Mouse (Mus musculus) ES-CJ7 (cell line): ENCODE measurements around the gene Msl2.

Source experiments
- DNase-seq: peaks from one replicate; pipeline ENCODE4 v3.0.0; 2011; ENCODE audit warnings: low read depth, low spot score

Msl2 gene

DNA sequence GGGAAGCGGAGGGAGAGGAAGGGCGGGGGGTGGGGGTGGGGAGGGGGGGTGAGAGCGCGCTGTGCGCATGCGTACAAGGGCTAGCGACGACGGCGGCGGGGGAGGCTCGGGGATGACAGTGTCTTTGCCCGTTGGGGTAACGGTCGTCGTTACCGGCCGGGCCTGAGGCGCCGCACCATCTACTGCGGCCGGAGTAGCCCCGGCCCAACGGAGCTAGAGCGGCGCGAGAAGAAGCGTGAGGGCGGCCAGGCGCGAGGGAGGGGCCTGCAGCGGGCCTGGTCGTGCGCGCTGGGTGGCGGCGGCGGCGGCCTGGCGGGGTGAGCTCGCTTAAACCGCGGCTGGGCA, at the start of gene Msl2:
TSS of gene Msl2 (plus strand) at position 115 of the 345 bp plus-strand sequence.
- no peak for DNase-seq

DNA sequence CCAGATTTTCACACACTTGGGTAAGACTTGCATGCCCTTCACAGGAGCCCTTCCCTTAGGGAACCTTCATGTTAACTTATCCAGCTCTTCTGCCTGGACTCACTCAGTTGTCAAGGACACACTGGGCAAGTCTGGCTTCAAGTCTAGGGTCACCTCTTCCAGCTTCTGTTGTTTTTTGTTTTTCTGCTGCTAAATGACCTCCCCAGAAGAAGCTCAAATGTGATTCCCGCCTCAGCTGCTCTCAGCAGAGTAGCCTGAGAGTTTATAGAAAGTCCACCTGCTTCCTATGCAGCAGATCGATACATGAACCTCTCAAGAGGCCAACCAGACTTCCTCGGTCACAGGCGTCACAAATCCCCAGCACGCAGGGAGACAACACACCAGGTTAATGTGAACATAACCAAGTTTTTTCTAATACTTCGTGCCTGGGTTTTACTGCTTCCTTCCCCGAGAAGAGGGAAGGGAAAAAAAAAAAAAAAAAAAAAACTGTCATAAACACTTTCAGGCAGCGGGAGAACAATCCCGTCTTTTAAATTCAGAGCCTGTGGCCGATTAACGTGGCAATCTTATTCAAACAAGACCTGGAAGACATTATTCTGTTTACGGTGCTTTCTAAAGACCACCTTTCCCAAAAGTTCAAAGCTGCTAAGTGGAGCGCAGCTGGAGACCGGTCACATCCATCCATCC, 40.0 kb upstream of the Msl2 start:
- DNase-seq: no peak

DNA sequence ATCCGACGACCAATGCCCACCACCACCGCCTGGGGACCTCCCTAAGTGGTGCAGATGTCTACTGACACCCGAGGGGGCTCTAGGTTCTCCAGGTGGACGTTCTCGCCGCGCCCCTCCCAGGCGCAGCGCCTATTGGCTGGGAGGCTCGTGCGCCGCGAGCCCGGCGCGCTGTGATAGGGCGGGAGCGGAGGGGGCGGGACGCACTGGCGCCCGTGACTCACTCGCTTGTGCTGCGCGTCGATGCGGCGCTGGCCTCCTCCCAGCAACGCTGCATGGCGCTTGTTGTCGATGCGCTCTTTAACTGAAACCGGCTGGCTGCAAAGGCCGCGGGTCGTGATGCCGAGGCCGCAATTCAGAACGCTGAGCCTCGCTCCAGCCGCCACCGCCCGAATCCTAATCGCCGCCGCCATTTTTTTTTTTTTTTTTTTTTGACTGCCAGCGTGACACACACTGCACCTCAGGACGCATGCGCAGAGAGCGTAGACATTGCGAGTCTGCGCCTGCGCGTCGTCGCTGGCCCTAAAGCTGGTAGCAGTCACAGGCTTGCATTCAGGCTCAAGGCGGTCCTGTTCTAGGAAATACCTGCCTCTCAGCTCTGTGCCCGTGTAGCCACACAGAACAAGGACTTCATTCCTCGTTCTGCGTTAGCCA, 39.3 kb upstream of the Msl2 start, which contains the start of gene Pccb:
TSS of gene Pccb (minus strand) at position 451 of the 651 bp plus-strand sequence.
- DNase-seq: peak; percentile 98

DNA sequence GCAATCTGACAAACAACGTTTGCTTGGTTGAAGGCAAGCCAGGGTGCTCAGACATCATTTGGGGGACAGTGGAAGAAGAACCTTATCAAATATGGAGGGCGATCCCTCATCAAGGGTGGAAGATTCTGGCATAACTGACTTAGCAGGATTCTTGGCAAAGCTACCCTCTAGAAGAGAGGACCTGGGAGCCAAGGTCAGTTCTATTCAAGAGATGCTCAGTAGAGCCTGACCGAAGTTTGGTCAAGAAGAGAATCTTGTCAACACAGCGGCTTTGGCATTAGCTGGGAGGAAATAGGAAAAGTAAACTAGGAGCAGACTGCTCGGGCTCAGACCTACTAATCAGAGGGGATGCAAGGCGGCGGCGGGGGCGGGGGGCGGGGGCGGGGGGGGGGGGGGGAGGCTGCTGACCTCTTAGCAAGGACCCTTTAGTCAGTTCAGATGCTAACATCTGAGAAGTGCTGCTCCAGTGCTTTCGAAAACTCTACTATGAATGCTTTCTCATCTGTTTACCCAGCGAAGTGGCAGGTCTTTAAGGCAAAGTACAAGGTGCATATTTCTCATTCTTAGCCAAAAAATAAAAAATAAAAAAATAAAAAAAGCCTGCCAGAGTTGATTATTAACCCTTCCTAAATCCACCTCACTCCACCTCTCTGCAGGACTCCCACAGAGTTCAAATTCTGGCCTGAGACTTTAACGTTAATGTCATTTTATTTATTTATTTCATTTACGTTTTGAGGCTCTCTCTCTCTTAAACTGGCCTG, 37.9 kb upstream of the Msl2 start:
- no peak for DNase-seq

DNA sequence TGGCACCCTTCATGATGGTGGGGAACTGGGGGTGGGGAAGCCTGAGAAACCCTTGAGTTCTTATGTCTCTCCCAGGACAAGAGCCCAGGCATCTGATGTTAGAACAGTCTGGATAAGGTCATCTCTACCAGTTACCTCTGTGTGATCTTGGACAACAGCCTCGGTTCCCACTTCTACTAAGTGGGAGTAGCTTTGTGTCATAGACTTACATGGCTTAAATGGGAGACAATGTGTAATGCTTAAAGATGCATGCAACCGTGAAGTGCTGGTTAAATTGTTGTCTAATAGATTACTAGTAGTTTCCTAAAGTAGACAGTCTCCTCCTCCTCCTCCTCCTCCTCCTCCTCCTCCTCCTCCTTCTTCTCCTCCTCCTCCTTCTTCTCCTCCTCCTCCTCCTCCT, 37.0 kb upstream of the Msl2 start:
- no peak for DNase-seq

DNA sequence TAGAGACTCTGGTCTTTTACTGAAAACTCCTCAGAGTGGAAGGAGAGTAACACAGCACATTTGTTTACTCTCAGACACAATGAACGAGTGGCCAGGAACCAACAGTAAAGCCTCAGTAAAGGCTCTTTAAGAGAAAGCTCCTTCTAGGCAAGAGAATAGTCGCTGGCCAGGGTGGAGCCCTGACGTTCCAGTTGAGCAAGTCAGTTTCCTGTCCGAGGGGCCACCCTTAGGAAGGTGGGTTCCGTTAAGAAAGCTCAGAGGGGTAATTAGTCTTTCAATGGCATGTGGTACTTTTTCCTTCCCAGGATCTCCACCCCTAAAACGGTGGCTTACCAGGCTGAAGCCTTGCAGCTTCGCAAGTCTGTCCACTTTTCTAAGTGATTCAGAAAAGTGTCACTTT, 36.5 kb upstream of the Msl2 start:
- no peak for DNase-seq

DNA sequence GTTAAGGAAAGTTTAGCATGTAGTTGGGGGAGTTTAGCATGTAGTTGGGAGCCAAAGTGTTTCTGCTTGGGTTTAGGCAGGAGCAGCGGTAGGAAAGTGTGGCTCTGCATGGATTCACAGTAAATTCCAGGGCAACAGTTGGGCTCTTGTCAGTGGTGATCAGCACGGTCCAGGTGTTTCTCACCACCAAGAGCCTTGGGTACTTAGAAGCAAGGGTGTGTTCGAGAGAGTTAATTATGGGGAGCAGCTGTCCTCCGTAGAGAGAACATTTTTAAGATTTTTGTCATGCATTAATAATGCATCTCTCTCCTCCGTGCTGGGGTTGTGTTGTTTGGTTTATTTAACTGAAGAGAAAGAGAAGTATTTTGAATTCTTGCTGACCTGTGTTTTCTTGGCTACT, 35.3 kb upstream of the Msl2 start:
- no peak for DNase-seq

DNA sequence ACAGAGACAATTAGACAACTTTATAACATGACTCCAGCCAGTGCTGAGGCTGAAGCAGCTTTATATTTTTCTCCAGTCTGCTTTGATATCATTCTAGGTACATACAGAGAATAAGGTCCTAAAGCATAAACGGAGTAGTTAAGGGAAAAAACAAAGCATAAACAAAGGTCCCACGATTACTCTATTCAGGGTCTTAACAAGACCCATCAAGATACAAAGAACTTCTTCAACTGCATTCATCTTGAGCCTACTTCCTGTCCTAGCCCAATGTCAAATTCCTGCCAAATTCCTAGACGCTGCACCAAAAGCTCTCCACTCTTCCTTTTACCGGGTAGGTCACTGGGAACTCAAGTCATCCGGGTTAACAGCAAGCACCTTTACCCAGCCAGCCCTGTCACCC, 32.4 kb upstream of the Msl2 start:
- peak; percentile 95 for DNase-seq

DNA sequence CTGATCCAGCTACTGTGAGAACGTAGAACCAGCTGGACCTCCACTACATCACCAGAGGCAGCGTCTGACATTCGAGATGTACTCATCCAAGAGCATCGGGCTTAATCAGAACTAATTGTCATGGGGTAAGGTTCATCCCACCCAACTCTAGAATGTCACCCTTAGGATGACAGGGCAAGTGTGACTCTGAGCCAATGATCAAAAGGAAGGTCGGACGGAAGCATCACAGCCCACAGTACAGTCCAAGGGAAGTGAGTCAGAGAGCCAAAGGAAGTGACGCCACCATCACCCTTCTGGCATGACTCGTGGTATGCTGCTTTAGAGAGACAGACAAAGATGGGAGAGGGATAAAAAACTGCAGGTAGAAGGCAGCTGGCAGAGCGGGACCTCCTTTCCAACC, 31.7 kb upstream of the Msl2 start:
- DNase-seq: peak; percentile 88

DNA sequence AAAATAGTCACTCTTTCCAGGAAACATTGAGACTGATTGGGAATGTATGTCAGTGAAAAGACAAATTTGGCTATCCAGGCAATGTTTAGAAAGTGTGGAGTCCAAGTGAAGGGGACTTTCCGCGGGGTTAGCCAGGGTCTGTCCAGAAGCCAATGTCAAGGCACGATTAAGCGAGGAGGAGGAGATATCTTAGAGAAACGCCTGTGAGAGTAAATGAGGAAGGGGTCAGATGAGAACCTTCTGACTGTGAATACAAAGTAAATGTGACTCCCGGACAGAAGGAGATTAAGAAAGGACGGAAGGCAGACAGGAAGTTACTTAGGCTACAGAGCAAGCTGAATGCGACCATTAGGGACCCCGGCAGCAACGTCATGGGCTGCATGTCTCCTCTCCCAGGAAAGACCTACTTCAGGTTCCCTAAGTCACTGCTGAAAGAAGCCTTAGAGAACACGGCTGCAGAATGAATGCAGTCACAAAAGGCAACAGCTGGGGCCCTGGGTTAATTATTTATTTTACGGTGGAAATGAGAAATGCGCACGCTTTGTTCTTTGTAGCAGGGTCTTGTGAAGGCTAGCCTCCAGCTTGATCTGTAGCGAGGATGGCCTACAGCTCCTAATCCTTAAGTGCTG, 28.1 kb upstream of the Msl2 start:
- no peak for DNase-seq

DNA sequence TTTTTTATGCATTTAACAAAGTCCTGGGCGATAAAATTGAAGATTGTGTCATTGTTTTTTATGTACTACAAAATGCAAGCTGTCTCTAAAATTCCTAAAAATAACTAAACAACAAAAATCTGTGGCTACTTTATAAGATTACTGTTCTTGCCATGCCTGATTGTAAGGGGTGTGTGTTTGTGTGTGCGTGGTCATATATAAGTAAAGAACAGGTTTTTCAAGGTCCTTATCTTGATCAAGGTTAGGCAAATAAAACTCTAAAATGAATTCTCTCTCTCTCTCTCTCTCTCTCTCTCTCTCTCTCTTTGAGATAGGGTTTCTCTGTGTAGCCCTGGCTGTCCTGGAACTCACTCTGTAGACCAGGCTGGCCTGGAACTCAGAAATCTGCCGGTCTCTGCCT, 21.9 kb upstream of the Msl2 start:
- no peak for DNase-seq

DNA sequence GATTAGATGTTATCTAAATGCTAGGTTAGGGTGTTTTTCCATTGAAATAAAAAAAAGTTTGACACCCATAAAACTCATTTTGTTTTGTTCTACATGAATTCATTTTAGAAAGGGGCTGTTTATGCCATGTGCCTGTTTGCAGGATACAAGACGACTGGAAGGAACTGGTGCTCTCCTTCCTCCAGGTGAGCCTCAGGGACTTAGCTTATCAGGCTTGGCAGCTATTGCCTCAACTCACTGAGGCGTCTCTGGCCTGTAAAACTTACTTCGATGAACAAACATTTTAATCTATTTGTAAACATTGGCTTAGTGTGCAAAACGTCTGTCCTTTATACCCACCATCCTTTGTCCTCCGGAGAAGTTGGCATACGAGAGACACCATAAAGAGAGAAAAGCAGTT, 21.2 kb upstream of the Msl2 start:
- DNase-seq: no peak

DNA sequence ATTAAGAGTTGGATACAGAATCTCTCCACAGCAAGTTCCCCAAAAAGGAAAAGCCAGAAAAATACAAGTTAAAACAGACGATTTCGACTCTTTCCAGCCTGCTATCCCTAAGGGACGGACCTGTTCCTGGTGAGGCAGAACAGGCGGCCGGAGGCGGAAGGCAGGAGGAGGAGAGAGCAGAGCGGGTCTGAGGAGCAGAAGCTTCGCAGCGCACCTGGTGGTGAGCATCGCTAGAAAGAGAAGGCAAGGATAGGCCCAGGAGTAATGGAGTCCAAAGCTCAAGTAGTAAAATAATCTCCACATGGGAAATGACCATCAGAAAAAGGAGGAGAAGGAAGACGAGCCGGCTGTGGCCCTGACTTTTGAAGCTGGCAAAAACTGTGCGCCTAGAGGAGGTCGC, 20.6 kb upstream of the Msl2 start:
- DNase-seq: peak; percentile 58

DNA sequence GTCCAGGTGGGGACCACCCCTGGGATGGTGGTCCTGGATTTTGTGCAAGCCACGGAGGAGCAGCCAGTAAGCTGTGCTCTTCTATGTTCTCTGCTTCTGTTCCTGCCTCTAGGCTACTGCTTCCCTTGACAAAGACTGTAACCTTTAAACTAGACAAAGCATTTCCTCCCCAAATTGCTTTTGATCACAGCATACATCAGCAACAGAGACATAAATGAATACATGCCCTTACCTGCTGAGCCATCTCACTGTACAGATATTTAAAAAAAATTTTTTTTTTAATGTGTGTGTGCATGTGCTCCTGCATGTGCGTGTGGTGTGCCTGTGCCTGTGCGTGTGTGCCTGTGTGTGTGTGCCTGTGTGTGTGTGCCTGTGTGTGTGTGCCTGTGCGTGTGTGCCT, 16.7 kb upstream of the Msl2 start:
- DNase-seq: no peak

DNA sequence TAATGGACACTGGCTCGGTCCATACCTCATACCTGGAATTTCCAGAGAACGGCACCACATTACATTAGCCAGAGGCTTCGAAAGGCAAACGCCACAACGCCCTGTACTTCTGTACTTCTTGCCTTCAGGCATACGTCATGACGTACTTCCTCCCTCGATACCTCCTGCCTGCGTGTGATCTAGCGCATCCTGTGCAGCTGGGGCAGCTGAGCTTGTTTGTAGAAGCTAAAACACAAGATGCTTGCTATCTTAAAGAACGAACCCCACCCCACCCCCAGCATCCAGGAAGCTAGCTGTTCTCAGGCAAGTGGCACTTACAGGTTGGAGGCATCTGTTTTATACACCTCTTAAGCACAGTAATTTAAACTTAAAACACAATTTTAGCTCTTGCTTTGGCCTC, 12.9 kb upstream of the Msl2 start:
- DNase-seq: peak; percentile 79

DNA sequence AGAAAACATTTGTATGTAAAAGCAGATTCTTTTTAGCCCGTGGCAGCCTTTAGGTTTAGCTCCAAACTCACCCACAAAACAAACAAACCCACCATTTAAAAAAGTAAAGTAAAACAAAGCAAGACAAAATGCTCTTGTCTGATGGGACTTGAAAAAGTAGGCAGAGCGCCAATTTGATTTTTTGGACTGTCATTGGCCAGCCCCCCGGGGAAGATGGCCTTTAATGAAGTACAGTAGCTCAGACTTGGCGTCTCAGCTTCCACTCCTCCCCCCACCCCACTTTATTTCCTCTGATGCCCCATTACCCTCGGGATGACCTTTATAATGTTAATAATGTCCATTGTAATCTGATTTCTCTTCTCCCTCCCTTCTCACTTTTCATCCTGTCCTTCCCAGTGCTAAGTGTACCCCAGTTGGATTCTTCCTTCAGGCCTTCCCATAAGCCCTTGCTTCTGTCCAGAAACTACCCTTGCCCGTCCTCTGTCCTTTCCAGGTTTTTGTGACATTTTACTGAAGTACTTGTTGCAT, 11.6 kb upstream of the Msl2 start:
- peak; percentile 79 for DNase-seq

DNA sequence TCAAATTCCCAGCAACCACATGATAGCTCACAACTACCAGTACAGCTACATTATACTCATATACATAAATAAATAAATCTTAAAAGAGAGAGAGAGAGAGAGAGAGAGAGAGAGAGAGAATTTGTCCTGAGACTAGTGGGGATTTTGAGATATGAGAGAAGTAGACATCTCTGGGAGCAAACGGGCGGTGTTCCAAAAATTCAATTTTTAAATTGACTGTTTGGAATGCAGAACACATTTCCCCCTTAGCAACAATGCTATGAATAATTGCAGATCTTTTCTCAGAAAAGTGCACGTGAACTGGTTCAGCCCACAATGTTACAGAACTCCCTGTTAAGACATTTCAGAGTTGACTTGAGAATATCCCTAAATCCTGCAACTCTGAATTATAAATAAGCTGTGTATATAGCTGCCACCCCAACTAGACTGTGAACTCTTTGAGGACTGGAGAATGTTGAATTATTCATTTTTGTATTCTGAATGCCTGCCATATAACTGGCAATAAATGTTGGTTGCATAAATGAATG, 8.8 kb upstream of the Msl2 start:
- no peak for DNase-seq

DNA sequence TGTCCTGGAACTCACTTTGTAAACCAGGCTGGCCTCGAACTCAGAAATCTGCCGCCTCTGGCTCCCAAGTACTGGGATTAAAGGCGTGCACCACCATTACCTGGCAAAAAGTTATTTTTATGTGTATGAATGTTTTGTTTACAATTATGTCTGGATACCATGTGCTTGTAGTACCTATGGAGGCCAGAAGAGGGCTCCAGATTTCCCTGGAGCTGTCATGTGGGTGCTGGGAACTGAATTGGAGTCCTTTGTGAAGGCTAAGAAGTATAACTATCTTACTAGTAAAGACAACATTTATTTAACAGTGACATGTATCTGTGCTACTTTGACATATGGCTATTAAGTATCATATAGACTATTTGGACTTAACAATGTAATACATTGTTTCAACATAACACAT, 4.1 kb upstream of the Msl2 start:
- peak; percentile 65 for DNase-seq

DNA sequence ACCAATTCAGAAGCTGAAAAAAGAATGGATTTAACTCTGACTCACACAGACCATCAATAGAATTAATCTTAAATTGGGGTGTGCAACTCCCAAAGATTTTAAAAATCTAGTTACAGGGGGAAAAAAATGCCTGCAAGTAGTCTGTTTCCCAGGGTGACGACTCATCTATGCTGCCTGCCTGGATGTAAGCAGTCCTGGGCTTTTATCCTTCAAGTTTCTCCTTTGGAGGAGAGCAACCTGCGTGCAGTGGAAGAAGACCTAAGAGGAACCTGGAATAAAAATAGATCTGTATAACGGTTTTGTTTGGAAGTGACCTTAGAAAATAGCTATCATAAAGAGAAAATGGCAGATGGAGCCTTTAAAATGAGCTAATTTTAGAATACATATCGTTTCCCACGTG, 1.4 kb upstream of the Msl2 start:
- DNase-seq: no peak

DNA sequence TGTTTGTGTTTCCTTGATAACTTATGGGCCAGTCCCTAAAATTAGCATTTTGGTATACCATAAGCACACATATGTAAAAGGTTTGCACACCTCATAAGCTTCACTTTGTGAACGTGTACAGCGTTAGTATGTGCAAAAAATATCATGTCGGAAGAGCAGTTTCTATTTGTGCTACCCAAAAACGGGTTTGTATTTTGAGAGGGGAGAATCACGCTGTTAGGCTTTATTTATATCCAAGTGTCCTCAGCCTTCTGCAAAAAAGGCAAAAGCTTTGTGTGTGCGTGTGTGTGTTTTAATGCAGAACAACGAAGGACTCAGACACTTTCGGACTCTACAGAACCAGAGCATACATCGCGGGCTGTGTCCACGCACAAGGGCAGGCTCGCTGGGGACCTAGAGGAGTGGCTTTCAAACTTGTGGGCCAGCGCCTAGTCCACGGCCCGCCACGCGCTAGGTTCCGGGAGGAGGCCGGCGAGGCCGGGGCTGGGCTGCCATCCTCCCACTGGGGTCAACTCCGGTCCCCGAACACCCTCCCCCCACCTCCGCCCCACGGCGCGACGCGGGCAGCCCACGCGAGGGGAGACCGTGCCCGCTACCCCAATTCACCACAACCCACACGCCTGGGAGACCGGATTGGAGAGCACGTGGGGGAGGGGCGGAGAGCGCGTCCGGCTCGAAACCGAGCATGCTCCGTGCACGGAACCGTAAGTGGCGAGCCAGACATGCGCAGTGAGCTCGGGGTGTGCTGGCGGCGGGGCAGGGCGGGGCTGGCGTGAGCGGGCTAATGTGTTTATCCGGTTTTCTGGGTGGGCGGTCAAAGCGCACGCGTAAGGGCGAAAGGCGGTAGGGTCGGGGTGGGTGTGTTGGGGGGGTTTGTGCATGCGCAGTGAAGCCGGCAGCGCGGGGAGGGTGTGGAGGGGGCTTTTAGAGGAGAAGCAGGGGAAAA, 587 bp upstream of the Msl2 start:
- peak; percentile 99 for DNase-seq
